Mouse (Mus musculus): Measurements from ENCODE around the gene Btbd11. TPM values are rescaled to one million over a fixed set of nuclear protein-coding genes. Genes with fewer than 3 reads are reported as not detected.

Gene Btbd11
- polyA plus RNA-seq, 1 experiment from 2014 or later, result 0.39 TPM

DNA sequence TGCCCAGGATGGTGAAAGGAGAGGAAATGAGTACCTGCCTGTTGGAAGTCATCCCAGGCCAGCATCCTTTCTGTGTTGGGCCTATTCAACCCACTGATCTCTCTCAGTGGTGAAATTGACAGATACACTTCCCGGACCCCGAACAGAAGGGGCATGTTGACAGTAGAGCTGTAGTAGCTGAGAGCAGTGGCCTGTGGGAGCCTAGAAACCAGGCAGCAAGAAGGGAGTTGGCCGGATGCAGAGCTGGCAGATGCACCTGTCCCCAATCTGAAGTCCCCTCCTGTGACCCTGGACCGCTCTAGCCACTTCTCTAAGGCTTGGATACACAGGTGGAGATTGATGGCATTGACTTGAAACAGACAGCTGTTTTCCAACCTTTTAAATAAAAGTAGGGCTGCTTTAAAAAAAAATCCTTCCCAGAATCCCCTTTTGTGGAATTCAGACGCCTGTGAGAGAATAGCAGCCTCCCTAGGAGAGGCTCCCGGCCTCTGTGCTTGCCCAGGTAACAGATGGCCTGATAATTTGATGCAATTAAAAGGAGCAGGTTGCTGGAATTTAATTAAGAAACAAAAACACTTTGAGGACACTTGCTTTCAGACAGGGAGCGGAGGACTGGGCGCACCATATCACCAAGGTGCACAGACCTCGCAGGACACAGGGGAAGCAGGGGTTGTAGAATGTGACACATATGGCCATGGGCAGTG, 89.2 kb downstream of the Btbd11 start:
- TF ChIP-seq CTCF (IDR thresholded peaks at IDR 0.05; ENCODE audit: low read depth), result no peak
- H3K9me3 ChIP-seq (ENCODE audit: control insufficient read depth), result no peaks in the 10 kb centered on the region
- H3K27ac ChIP-seq (ENCODE audit: low read depth, low read length), result no peak overlapping the region
- no peaks in the 10 kb centered on the region for H3K27me3 ChIP-seq (replicated peaks; ENCODE audit: control insufficient read depth, insufficient read depth, low read length)
- H3K36me3 ChIP-seq (ENCODE audit: control insufficient read depth, insufficient read depth), result no peaks in the 10 kb centered on the region
- WGBS, result 87% methylated on average over 9 of the region's 9 CpGs
- H3K4me2 ChIP-seq (replicated peaks; ENCODE audit: low read depth), result no peak overlapping the region
- H3K4me1 ChIP-seq (replicated peaks; ENCODE audit: control insufficient read depth, insufficient read depth, low read length), result no peaks in the 10 kb centered on the region
- no peak for ATAC-seq
- no peak overlapping the region for H3K9ac ChIP-seq (ENCODE audit: low read depth, low read length)
- H3K4me3 ChIP-seq (ENCODE audit: low read depth, low read length), result no peak overlapping the region

- H3K9ac ChIP-seq (ENCODE audit: low read depth, low read length), result no peak overlapping the region
- no peaks in the 10 kb centered on the region for H3K36me3 ChIP-seq (ENCODE audit: control insufficient read depth, insufficient read depth)
- no peak for TF ChIP-seq CTCF (IDR thresholded peaks at IDR 0.05; ENCODE audit: low read depth)
- no peaks in the 10 kb centered on the region for H3K27me3 ChIP-seq (replicated peaks; ENCODE audit: control insufficient read depth, insufficient read depth, low read length)
- H3K4me3 ChIP-seq (ENCODE audit: low read depth, low read length), result no peak overlapping the region
- H3K27ac ChIP-seq (ENCODE audit: low read depth, low read length), result no peak overlapping the region
- no peaks in the 10 kb centered on the region for H3K4me1 ChIP-seq (replicated peaks; ENCODE audit: control insufficient read depth, insufficient read depth, low read length)
- H3K4me2 ChIP-seq (replicated peaks; ENCODE audit: low read depth), result no peak overlapping the region
- 34% methylated on average over 6 of the region's 6 CpGs for WGBS
- ATAC-seq, result no peak
- H3K9me3 ChIP-seq (ENCODE audit: control insufficient read depth), result no peaks in the 10 kb centered on the region
These were observed 93.5 kb downstream of the Btbd11 start for GRCm38 (mm10) chr10:85479959-85480625.

- WGBS, result 6% methylated on average over 3 of the region's 3 CpGs
- no peaks in the 10 kb centered on the region for H3K36me3 ChIP-seq (ENCODE audit: control insufficient read depth, insufficient read depth)
- no peak overlapping the region for H3K4me2 ChIP-seq (replicated peaks; ENCODE audit: low read depth)
- no peak for ATAC-seq
- H3K4me3 ChIP-seq (ENCODE audit: low read depth, low read length), result no peak overlapping the region
- TF ChIP-seq CTCF (IDR thresholded peaks at IDR 0.05; ENCODE audit: low read depth), result no peak
- H3K27ac ChIP-seq (ENCODE audit: low read depth, low read length), result no peak overlapping the region
- H3K27me3 ChIP-seq (replicated peaks; ENCODE audit: control insufficient read depth, insufficient read depth, low read length), result no peaks in the 10 kb centered on the region
- no peak overlapping the region for H3K9ac ChIP-seq (ENCODE audit: low read depth, low read length)
- H3K4me1 ChIP-seq (replicated peaks; ENCODE audit: control insufficient read depth, insufficient read depth, low read length), result no peaks in the 10 kb centered on the region
- no peaks in the 10 kb centered on the region for H3K9me3 ChIP-seq (ENCODE audit: control insufficient read depth)
These were observed 94.5 kb downstream of the Btbd11 start for GRCm38 (mm10) chr10:85481106-85481505.

DNA sequence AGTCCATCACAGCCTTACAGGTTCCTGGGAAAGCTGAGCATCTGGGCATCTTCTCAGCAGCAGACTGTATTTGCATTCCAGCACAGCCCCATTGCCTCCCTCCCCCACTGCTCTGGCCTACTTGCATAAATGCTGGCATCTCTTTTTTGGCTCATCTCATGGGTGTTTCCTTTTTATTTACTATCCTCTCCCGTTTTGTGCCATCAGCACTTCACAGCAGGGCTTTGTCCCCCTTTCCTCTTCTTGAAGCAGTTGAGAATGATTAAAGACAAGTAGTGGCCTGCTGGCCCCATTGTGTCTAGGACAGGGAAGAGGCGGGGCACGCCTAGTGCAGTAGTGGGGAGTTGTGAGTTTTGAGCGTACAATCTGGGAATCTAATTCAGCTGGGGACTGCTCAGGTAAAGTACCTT, 95.5 kb downstream of the Btbd11 start:
- Histone ChIP-seq H3K27me3 (replicated peaks; ENCODE audit: control insufficient read depth, insufficient read depth, low read length) (no peaks in the 10 kb centered on the region), H3K9ac (ENCODE audit: low read depth, low read length) (no peak overlapping the region), H3K36me3 (ENCODE audit: control insufficient read depth, insufficient read depth) (no peaks in the 10 kb centered on the region), H3K4me1 (replicated peaks; ENCODE audit: control insufficient read depth, insufficient read depth, low read length) (no peaks in the 10 kb centered on the region), H3K4me3 (ENCODE audit: low read depth, low read length) (no peak overlapping the region), H3K4me2 (replicated peaks; ENCODE audit: low read depth) (no peak overlapping the region), H3K27ac (ENCODE audit: low read depth, low read length) (no peak overlapping the region), H3K9me3 (ENCODE audit: control insufficient read depth) (no peaks in the 10 kb centered on the region)
- 63% methylated on average over 4 of the region's 4 CpGs for WGBS
- no peak for ATAC-seq
- no peak for TF ChIP-seq CTCF (IDR thresholded peaks at IDR 0.05; ENCODE audit: low read depth)

- Histone ChIP-seq H3K4me1 (replicated peaks; ENCODE audit: control insufficient read depth, insufficient read depth, low read length) (no peaks in the 10 kb centered on the region), H3K27me3 (replicated peaks; ENCODE audit: control insufficient read depth, insufficient read depth, low read length) (no peaks in the 10 kb centered on the region), H3K4me2 (replicated peaks; ENCODE audit: low read depth) (no peak overlapping the region), H3K36me3 (ENCODE audit: control insufficient read depth, insufficient read depth) (no peaks in the 10 kb centered on the region), H3K27ac (ENCODE audit: low read depth, low read length) (no peak overlapping the region), H3K4me3 (ENCODE audit: low read depth, low read length) (no peak overlapping the region), H3K9ac (ENCODE audit: low read depth, low read length) (no peak overlapping the region), H3K9me3 (ENCODE audit: control insufficient read depth) (no peaks in the 10 kb centered on the region)
- 45% methylated on average over 6 of the region's 6 CpGs for WGBS
- ATAC-seq, result no peak
- no peak for TF ChIP-seq CTCF (IDR thresholded peaks at IDR 0.05; ENCODE audit: low read depth)
These were observed 95.9 kb downstream of the Btbd11 start for GRCm38 (mm10) chr10:85482480-85482879.

DNA sequence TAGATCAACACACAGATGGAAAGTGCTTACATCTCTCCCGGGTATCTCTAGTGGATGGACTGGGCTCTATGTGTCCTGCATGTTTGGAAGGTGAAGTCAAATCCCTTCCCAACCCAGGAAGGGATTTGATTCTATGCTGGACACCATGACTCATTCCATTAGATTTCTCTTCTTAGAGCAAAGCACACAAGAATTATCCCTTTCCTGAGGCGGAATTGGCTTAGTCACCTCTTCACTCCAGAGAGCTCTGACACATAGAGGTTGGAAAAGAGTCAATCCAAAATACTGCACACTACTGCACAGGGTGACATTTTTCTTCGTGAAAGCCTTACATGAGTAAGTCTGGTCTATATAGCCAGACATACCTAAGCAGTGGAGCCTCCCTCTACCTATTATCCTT, 99.8 kb downstream of the Btbd11 start:
- Histone ChIP-seq H3K9me3 (ENCODE audit: control insufficient read depth) (no peaks in the 10 kb centered on the region), H3K9ac (ENCODE audit: low read depth, low read length) (no peak overlapping the region), H3K27ac (ENCODE audit: low read depth, low read length) (no peak overlapping the region), H3K27me3 (replicated peaks; ENCODE audit: control insufficient read depth, insufficient read depth, low read length) (no peaks in the 10 kb centered on the region), H3K4me1 (replicated peaks; ENCODE audit: control insufficient read depth, insufficient read depth, low read length) (no peaks in the 10 kb centered on the region), H3K36me3 (ENCODE audit: control insufficient read depth, insufficient read depth) (no peaks in the 10 kb centered on the region), H3K4me2 (replicated peaks; ENCODE audit: low read depth) (no peak overlapping the region), H3K4me3 (ENCODE audit: low read depth, low read length) (no peak overlapping the region)
- WGBS, result 86% methylated on average over 3 of the region's 3 CpGs
- no peak for ATAC-seq
- no peak for TF ChIP-seq CTCF (IDR thresholded peaks at IDR 0.05; ENCODE audit: low read depth)
